Mouse (Mus musculus) hematopoietic stem cell, adult 5-6 weeks (primary cell): Measurements from ENCODE around the gene Pcp4. TPM values are rescaled to one million over a fixed set of nuclear protein-coding genes. Genes with fewer than 3 reads are reported as not detected.

Experiments
- ATAC-seq, 2 experiments: fragments of 125-278 bp in 1 of 2; replicated peaks in 1 of 2; 2 replicates each; pipeline ENCODE4 v1.8.0; 2016 to 2017; ENCODE audit warnings: inconsistent platforms in 2 of 2, mild to moderate bottlenecking in 2 of 2, moderate number of reproducible peaks in 2 of 2, low read depth in 1 of 2, moderate TSS enrichment in 1 of 2; ENCODE audit not compliant: low FRiP score in 2 of 2, poor library complexity in 2 of 2, severe bottlenecking in 2 of 2, insufficient read depth in 1 of 2, low TSS enrichment in 1 of 2
- total RNA-seq: library from RNA; stranded (forward); fragments of 172-1452, 232-1000 nt; gene quantifications from 2 replicates; pipeline ENCODE4 v1.2.3, GENCODE M21; 2017

Pcp4 gene
- total RNA-seq, 1 experiment from 2014 or later: not detected

- ATAC-seq: no peak
Measured at GRCm38 (mm10) chr16:96472361-96472760, 5.0 kb downstream of the Pcp4 start.

GRCm38 (mm10) chr16:96472816-96473215 is 5.4 kb downstream of the Pcp4 start:
- no peak for ATAC-seq

- ATAC-seq: no peak
Measured at GRCm38 (mm10) chr16:96474185-96474584, 6.8 kb downstream of the Pcp4 start.

GRCm38 (mm10) chr16:96481791-96482190 is 14.4 kb downstream of the Pcp4 start:
- no peak for ATAC-seq

GRCm38 (mm10) chr16:96487007-96487684 is 19.7 kb downstream of the Pcp4 start:
- ATAC-seq: no peak

GRCm38 (mm10) chr16:96488038-96488437 is 20.6 kb downstream of the Pcp4 start:
- no peak for ATAC-seq

GRCm38 (mm10) chr16:96491530-96491929 is 24.1 kb downstream of the Pcp4 start:
- no peak for ATAC-seq

- ATAC-seq: no peak
Measured at GRCm38 (mm10) chr16:96494079-96494478, 26.7 kb downstream of the Pcp4 start.

GRCm38 (mm10) chr16:96498951-96499350 is 31.5 kb downstream of the Pcp4 start:
- ATAC-seq: no peak

- ATAC-seq: no peak
Measured at GRCm38 (mm10) chr16:96501241-96501640, 33.8 kb downstream of the Pcp4 start.

GRCm38 (mm10) chr16:96502586-96502985 is 35.2 kb downstream of the Pcp4 start:
- no peak for ATAC-seq

- ATAC-seq: no peak
Measured at GRCm38 (mm10) chr16:96514466-96514865, 47.1 kb downstream of the Pcp4 start.

GRCm38 (mm10) chr16:96527476-96527875 is 60.1 kb downstream of the Pcp4 start:
- ATAC-seq: no peak

- ATAC-seq: no peak
Measured at GRCm38 (mm10) chr16:96528471-96528870, 61.1 kb downstream of the Pcp4 start.

GRCm38 (mm10) chr16:96529896-96530568 is 62.6 kb downstream of the Pcp4 start:
- ATAC-seq: no peak

- ATAC-seq: no peak
Measured at GRCm38 (mm10) chr16:96530569-96530898, 63.1 kb downstream of the Pcp4 start.

GRCm38 (mm10) chr16:96531029-96531428 is 63.6 kb downstream of the Pcp4 start:
- no peak for ATAC-seq

GRCm38 (mm10) chr16:96533710-96534109 is 66.3 kb downstream of the Pcp4 start:
- peak; percentile 92 to 93 for ATAC-seq

GRCm38 (mm10) chr16:96535271-96535670 is 67.9 kb downstream of the Pcp4 start:
- ATAC-seq: no peak
